Mouse (Mus musculus) C2C12 (cell line): ENCODE results near the gene Vmn1r201. TPM values are rescaled to one million over a fixed set of nuclear protein-coding genes. Genes with fewer than 3 reads are reported as not detected.

Experiments
- H3K27me3 ChIP-seq: one replicate; pipeline ENCODE4 v1.6.1; 2011; ENCODE audit not compliant: control insufficient read depth, insufficient read depth, insufficient read length
- H3K36me3 ChIP-seq: one replicate; pipeline ENCODE4 v1.6.1; 2011; ENCODE audit not compliant: control insufficient read depth, insufficient read depth
- H3K4me3 ChIP-seq: one replicate; pipeline ENCODE4 v1.5.1; 2011; ENCODE audit warnings: mild to moderate bottlenecking, control low read depth; ENCODE audit not compliant: poor library complexity, insufficient read depth, severe bottlenecking
- H3K79me2 ChIP-seq: one replicate; pipeline ENCODE4 v1.6.1; 2011; ENCODE audit not compliant: control insufficient read depth, insufficient read depth
- H3K79me3 ChIP-seq: one replicate; pipeline ENCODE4 v1.6.1; 2011; ENCODE audit warnings: low read depth, control low read depth
- H3ac ChIP-seq: one replicate; pipeline ENCODE3; 2011; ENCODE audit warnings: low read depth; ENCODE audit not compliant: control insufficient read depth, insufficient read length
- CEBPB ChIP-seq: IDR thresholded peaks from one replicate; pipeline ENCODE4 v1.6.1; 2011; ENCODE audit warnings: low read depth, mild to moderate bottlenecking, control low read depth, moderate library complexity
- CTCF ChIP-seq: IDR thresholded peaks from one replicate; pipeline ENCODE4 v1.5.1; 2011; ENCODE audit not compliant: control insufficient read depth, insufficient read depth, insufficient read length
- FOSL1 ChIP-seq: IDR thresholded peaks from one replicate; pipeline ENCODE4 v1.8.0; 2011; ENCODE audit warnings: mild to moderate bottlenecking, low read length; ENCODE audit not compliant: poor library complexity, insufficient read depth, severe bottlenecking
- MAX ChIP-seq: IDR thresholded peaks from one replicate; pipeline ENCODE4 v1.6.1; 2011; ENCODE audit warnings: mild to moderate bottlenecking, control low read depth
- MYOD1 ChIP-seq: IDR thresholded peaks from one replicate; pipeline ENCODE4 v1.6.1; 2011; ENCODE audit warnings: low read depth; ENCODE audit not compliant: control insufficient read depth, insufficient read length
- MYOG ChIP-seq: IDR thresholded peaks from one replicate; pipeline ENCODE4 v1.6.1; 2011; ENCODE audit not compliant: control insufficient read depth, insufficient read length; ENCODE audit errors: extremely low read depth
- USF1 ChIP-seq: IDR thresholded peaks from one replicate; pipeline ENCODE4 v1.6.1; 2011; ENCODE audit warnings: low read depth, mild to moderate bottlenecking, control low read depth, moderate library complexity
- long read RNA-seq, 2 experiments: library from polyadenylated mRNA; unstranded; transcript quantifications; one replicate each; pipeline ENCODE4 v2.0.0; 2019 to 2020
- polyA plus RNA-seq: library from polyadenylated mRNA; unstranded; fragments of >200 nt; fragmentation: generic; extraction: Trizol; gene quantifications from one replicate; pipeline ENCODE4 v1.2.1, GENCODE M21; 2012; ENCODE audit warnings: missing spikeins

The Vmn1r201 gene
- polyA plus RNA-seq, result not detected
- long read RNA-seq, experiment 1, result 0 reads
- long read RNA-seq, experiment 2, result 0 reads

GRCm38 (mm10) chr13:22471623-22472022, at the start of gene Vmn1r201:
Vmn1r201 (plus strand) TSS chr13:22471923.
- TF ChIP-seq MYOG, result no peak
- TF ChIP-seq MAX, result no peak
- TF ChIP-seq MYOD1, result no peak
- no peak for TF ChIP-seq USF1
- TF ChIP-seq CTCF, result no peak
- TF ChIP-seq CEBPB, result no peak
- TF ChIP-seq FOSL1, result no peak
- Histone ChIP-seq H3K79me3 (no peaks in the 10 kb centered on the region), H3K36me3 (no peaks in the 10 kb centered on the region), H3K27me3 (no peaks in the 10 kb centered on the region), H3K4me3 (no peak within 1 kb of the TSS), H3ac (no peak within 1 kb of the TSS), H3K79me2 (no peaks in the 10 kb centered on the region)

- Histone ChIP-seq H3K27me3 (no peaks in the 10 kb centered on the region), H3ac (no peak overlapping the region), H3K36me3 (no peaks in the 10 kb centered on the region), H3K79me2 (no peaks in the 10 kb centered on the region), H3K79me3 (no peaks in the 10 kb centered on the region), H3K4me3 (no peak overlapping the region)
- TF ChIP-seq CEBPB (no peak), CTCF (no peak), MYOG (no peak)
These were observed 16.6 kb upstream of the Vmn1r201 start for GRCm38 (mm10) chr13:22455145-22455544.

- no peak overlapping the region for H3K4me3 ChIP-seq
- no peak overlapping the region for H3ac ChIP-seq
- no peaks in the 10 kb centered on the region for H3K36me3 ChIP-seq
- no peaks in the 10 kb centered on the region for H3K79me3 ChIP-seq
- H3K79me2 ChIP-seq, result no peaks in the 10 kb centered on the region
- H3K27me3 ChIP-seq, result no peaks in the 10 kb centered on the region
- TF ChIP-seq USF1 (no peak), FOSL1 (no peak), CTCF (no peak), MYOG (no peak), MYOD1 (no peak), MAX (no peak), CEBPB (no peak)
These were observed 30.7 kb downstream of the Vmn1r201 start for GRCm38 (mm10) chr13:22502431-22502830.

GRCm38 (mm10) chr13:22505281-22505680, 33.6 kb downstream of the Vmn1r201 start, which contains the start of gene Vmn1r202:
Vmn1r202 (minus strand) TSS chr13:22505381.
- Histone ChIP-seq H3K27me3 (no peaks in the 10 kb centered on the region), H3K36me3 (no peaks in the 10 kb centered on the region), H3K4me3 (no peak within 1 kb of the TSS), H3K79me2 (no peaks in the 10 kb centered on the region), H3K79me3 (no peaks in the 10 kb centered on the region), H3ac (no peak within 1 kb of the TSS)
- TF ChIP-seq CTCF (no peak), MYOG (no peak), MAX (no peak), USF1 (no peak), FOSL1 (no peak), CEBPB (no peak), MYOD1 (no peak)

GRCm38 (mm10) chr13:22517814-22518213, 46.1 kb downstream of the Vmn1r201 start, which contains the start of gene Vmn1r203:
Vmn1r203 (plus strand) TSS chr13:22518114.
- Histone ChIP-seq H3K79me3 (no peaks in the 10 kb centered on the region), H3ac (no peak within 1 kb of the TSS)

More at GRCm38 (mm10) chr13:22517814-22518213, 46.1 kb downstream of the Vmn1r201 start, which contains the start of gene Vmn1r203:
- TF ChIP-seq CTCF, result no peak
- TF ChIP-seq CEBPB, result no peak
- no peak for TF ChIP-seq MYOD1
- TF ChIP-seq MYOG, result no peak
- no peak for TF ChIP-seq MAX
- Histone ChIP-seq H3K79me2 (no peaks in the 10 kb centered on the region), H3K27me3 (no peaks in the 10 kb centered on the region), H3K36me3 (no peaks in the 10 kb centered on the region), H3K4me3 (no peak within 1 kb of the TSS)

Other genes with a start within 250 kb of the Vmn1r201 start
- not detected for gene Vmn1r193, start 248.8 kb upstream of the Vmn1r201 start, polyA plus RNA-seq
- gene Vmn1r194, start 227.7 kb upstream of the Vmn1r201 start, polyA plus RNA-seq, result not detected
- gene Vmn1r195, start 201.4 kb upstream of the Vmn1r201 start, polyA plus RNA-seq, result not detected
- not detected for gene Vmn1r196, start 182.0 kb upstream of the Vmn1r201 start, polyA plus RNA-seq
- gene Vmn1r197, start 147.3 kb upstream of the Vmn1r201 start, polyA plus RNA-seq, result not detected
- not detected for gene Vmn1r198, start 121.6 kb upstream of the Vmn1r201 start, polyA plus RNA-seq
- gene Vmn1r199, start 92.1 kb upstream of the Vmn1r201 start, polyA plus RNA-seq, result not detected
- not detected for gene Vmn1r200, start 81.5 kb upstream of the Vmn1r201 start, polyA plus RNA-seq
- gene Vmn1r202, start 33.5 kb downstream of the Vmn1r201 start, polyA plus RNA-seq, result not detected
- not detected for gene Vmn1r203, start 46.2 kb downstream of the Vmn1r201 start, polyA plus RNA-seq
- gene Vmn1r204, start 81.3 kb downstream of the Vmn1r201 start, polyA plus RNA-seq, result not detected
- gene Vmn1r205, start 121.1 kb downstream of the Vmn1r201 start, polyA plus RNA-seq, result not detected
- not detected for gene Vmn1r206, start 152.3 kb downstream of the Vmn1r201 start, polyA plus RNA-seq